Mouse (Mus musculus) kidney, postnatal 25 days (tissue): ENCODE data around the gene Cd22.
"Not testable (repeated sequence)": the region's sequence is repeated elsewhere in the genome, so short reads cannot be mapped to it uniquely, and the experiment has no call there.

Experiments
- DNase-seq, 2 experiments: peaks; one replicate each; pipeline ENCODE4 v3.0.0; 2021; ENCODE audit warnings: mixed read lengths in 2 of 2

The Cd22 gene

GRCm38 (mm10) chr7:30861464-30861863 lies 18.7 kb downstream of the Cd22 start, which contains the start of gene Ffar1:
Ffar1 (minus strand) TSS chr7:30861564.
- DNase-seq = no peak

GRCm38 (mm10) chr7:30859635-30860402 lies 20.3 kb downstream of the Cd22 start:
- peak; percentile 53 to 54 for DNase-seq

GRCm38 (mm10) chr7:30859290-30859634 lies 20.9 kb downstream of the Cd22 start:
- peak; percentile 82 to 88 for DNase-seq

- DNase-seq = no peak
Measured at GRCm38 (mm10) chr7:30857746-30858145, 22.4 kb downstream of the Cd22 start.

- DNase-seq = no peak
Measured at GRCm38 (mm10) chr7:30856078-30856477, 24.1 kb downstream of the Cd22 start, which contains the start of gene Ffar3. Ffar3 (minus strand) TSS chr7:30856178.

GRCm38 (mm10) chr7:30851421-30851820 lies 28.7 kb downstream of the Cd22 start:
- DNase-seq = no peak

- DNase-seq = no peak
Measured at GRCm38 (mm10) chr7:30847934-30848333, 32.2 kb downstream of the Cd22 start.

GRCm38 (mm10) chr7:30847386-30847785 lies 32.8 kb downstream of the Cd22 start:
- DNase-seq = peak in 1 of 2 experiments; percentile 13

GRCm38 (mm10) chr7:30846505-30847053 lies 33.6 kb downstream of the Cd22 start:
- no peak for DNase-seq

GRCm38 (mm10) chr7:30844676-30845297 lies 35.4 kb downstream of the Cd22 start:
- DNase-seq = no peak

GRCm38 (mm10) chr7:30842092-30842491 lies 38.0 kb downstream of the Cd22 start:
- no peak for DNase-seq

- DNase-seq = no peak
Measured at GRCm38 (mm10) chr7:30841379-30841778, 38.8 kb downstream of the Cd22 start.

GRCm38 (mm10) chr7:30840306-30840705 lies 39.8 kb downstream of the Cd22 start:
- DNase-seq = no peak

- no peak for DNase-seq
Measured at GRCm38 (mm10) chr7:30837277-30837676, 42.9 kb downstream of the Cd22 start.

- DNase-seq = not testable (repeated sequence)
Measured at GRCm38 (mm10) chr7:30832684-30833083, 47.5 kb downstream of the Cd22 start.

GRCm38 (mm10) chr7:30832261-30832660 lies 47.9 kb downstream of the Cd22 start:
- DNase-seq = no peak

- no peak for DNase-seq
Measured at GRCm38 (mm10) chr7:30829428-30829827, 50.7 kb downstream of the Cd22 start.

GRCm38 (mm10) chr7:30828871-30829270 lies 51.3 kb downstream of the Cd22 start:
- not testable (repeated sequence) for DNase-seq

GRCm38 (mm10) chr7:30826660-30827059 lies 53.5 kb downstream of the Cd22 start:
- no peak for DNase-seq

GRCm38 (mm10) chr7:30824306-30824705 lies 55.8 kb downstream of the Cd22 start:
- DNase-seq = no peak

- no peak for DNase-seq
Measured at GRCm38 (mm10) chr7:30823675-30824074, 56.5 kb downstream of the Cd22 start, which contains the start of gene Ffar2. Ffar2 (minus strand) TSS chr7:30823775.

GRCm38 (mm10) chr7:30821532-30821931 lies 58.6 kb downstream of the Cd22 start:
- DNase-seq = peak in 1 of 2 experiments; percentile 18

- no peak for DNase-seq
Measured at GRCm38 (mm10) chr7:30820854-30821445, 59.2 kb downstream of the Cd22 start.
